Mouse (Mus musculus): ENCODE results near the gene Slc17a5. TPM values are rescaled to one million over a fixed set of nuclear protein-coding genes. Genes with fewer than 3 reads are reported as not detected.
"Not testable (repeated sequence)": the region's sequence is repeated elsewhere in the genome, so short reads cannot be mapped to it uniquely, and the experiment has no call there.

Gene Slc17a5
- polyA plus RNA-seq, 1 experiment from 2014 or later, result 39.6 TPM

- not testable (repeated sequence) for H3K36me3 ChIP-seq; H3K27ac ChIP-seq; H3K9ac ChIP-seq; H3K9me3 ChIP-seq; H3K27me3 ChIP-seq (replicated peaks); H3K4me1 ChIP-seq (replicated peaks); H3K4me3 ChIP-seq (replicated peaks); ATAC-seq; H3K4me2 ChIP-seq (replicated peaks)
- 87% methylated on average over 5 of the region's 5 CpGs for WGBS
Observed at GRCm38 (mm10) chr9:78488021-78488420, 99.8 kb downstream of the Slc17a5 start.

Other genes starting within 250 kb of the Slc17a5 start
- gene Gsta2, start 232.3 kb downstream of the Slc17a5 start, polyA plus RNA-seq (2015; fragmentation: Nextera tagmentation; extraction: Ambion mirVana), result 35.3 and 36.5 TPM in 2 replicates
- 0.39 TPM in 1 of 2 replicates, not detected in the other for gene Dppa5a, start 219.9 kb downstream of the Slc17a5 start, polyA plus RNA-seq (2015; fragmentation: Nextera tagmentation; extraction: Ambion mirVana)
- 0.34 and 0.60 TPM in 2 replicates for gene Ooep, start 209.3 kb downstream of the Slc17a5 start, polyA plus RNA-seq (2015; fragmentation: Nextera tagmentation; extraction: Ambion mirVana)
- 0.27 and 0.36 TPM in 2 replicates for gene Ddx43, start 192.3 kb downstream of the Slc17a5 start, polyA plus RNA-seq (2015; fragmentation: Nextera tagmentation; extraction: Ambion mirVana)
- gene Cgas, start 144.8 kb downstream of the Slc17a5 start, polyA plus RNA-seq (2015; fragmentation: Nextera tagmentation; extraction: Ambion mirVana), result 2.3 and 2.4 TPM in 2 replicates
- 24.2 and 24.6 TPM in 2 replicates for gene Mto1, start 139.8 kb downstream of the Slc17a5 start, polyA plus RNA-seq (2015; fragmentation: Nextera tagmentation; extraction: Ambion mirVana)
- gene Gm17324, start 139.3 kb downstream of the Slc17a5 start, polyA plus RNA-seq (2015; fragmentation: Nextera tagmentation; extraction: Ambion mirVana), result 0.32 and 0.64 TPM in 2 replicates
- gene Eef1a1, start 98.9 kb downstream of the Slc17a5 start, polyA plus RNA-seq (2015; fragmentation: Nextera tagmentation; extraction: Ambion mirVana), result 4,456 and 4,538 TPM in 2 replicates
- 5.1 and 5.9 TPM in 2 replicates for gene Cd109, start 27.5 kb upstream of the Slc17a5 start, polyA plus RNA-seq (2015; fragmentation: Nextera tagmentation; extraction: Ambion mirVana)

Measured in intestine, embryonic 15.5 days (tissue).